Mouse (Mus musculus) hindbrain, embryonic 11.5 days (tissue): Measurements from ENCODE around the gene Tmem150b. TPM values are rescaled to one million over a fixed set of nuclear protein-coding genes. Genes with fewer than 3 reads are reported as not detected.

Experiments
- ATAC-seq: fragments of 200-750 bp; cut with Nextera tagmentation; 2 replicates; pipeline ENCODE4 v1.8.0; 2017; ENCODE audit warnings: mild to moderate bottlenecking, moderate TSS enrichment, moderate library complexity; ENCODE audit not compliant: low FRiP score
- DNase-seq: peaks from one replicate; pipeline ENCODE4 v3.0.0-alpha.2; 2015; ENCODE audit warnings: low spot score
- H3K27ac ChIP-seq: fragments of 300-500 bp; sonication (generic); 2 replicates; pipeline ENCODE4 v1.5.1; 2014; ENCODE audit warnings: mild to moderate bottlenecking, low read depth, low read length
- H3K27me3 ChIP-seq: fragments of 300-500 bp; sonication (generic); 2 replicates; pipeline ENCODE4 v1.6.1; 2014; ENCODE audit warnings: mild to moderate bottlenecking, low read length, moderate library complexity, mixed read lengths; ENCODE audit not compliant: control insufficient read depth, insufficient read depth
- H3K36me3 ChIP-seq: fragments of 300-500 bp; sonication (generic); 2 replicates; pipeline ENCODE4 v1.6.1; 2014; ENCODE audit warnings: mild to moderate bottlenecking, low read length, moderate library complexity, mixed read lengths; ENCODE audit not compliant: control insufficient read depth, insufficient read depth
- H3K4me1 ChIP-seq: fragments of 300-500 bp; sonication (generic); replicated peaks from 2 replicates; pipeline ENCODE4 v1.6.1; 2014; ENCODE audit warnings: low read length, mixed read lengths; ENCODE audit not compliant: control insufficient read depth, insufficient read depth
- H3K4me2 ChIP-seq: fragments of 300-500 bp; sonication (generic); replicated peaks from 2 replicates; pipeline ENCODE4 v1.6.1; 2014; ENCODE audit warnings: mild to moderate bottlenecking, low read depth, low read length
- H3K4me3 ChIP-seq: fragments of 300-500 bp; sonication (generic); 2 replicates; pipeline ENCODE4 v1.5.1; 2014; ENCODE audit warnings: low read depth, low read length
- H3K9ac ChIP-seq: fragments of 300-500 bp; sonication (generic); 2 replicates; pipeline ENCODE4 v1.6.1; 2014; ENCODE audit warnings: low read depth, low read length
- H3K9me3 ChIP-seq: fragments of 300-500 bp; sonication (generic); 2 replicates; pipeline ENCODE4 v1.6.1; 2016; ENCODE audit warnings: low read length; ENCODE audit not compliant: control insufficient read depth
- WGBS: fragments of 180-500 bp; shearing (Covaris S2); extraction: QIAGEN DNeasy Blood & Tissue Kit; methylation state at CpG from one replicate; pipeline ENCODE4 v1.1.7; 2014; 5-methylcytosine and 5-hydroxymethylcytosine counted together
- polyA plus RNA-seq: library from polyadenylated mRNA; unstranded; fragments of >200 nt; fragmentation: Nextera tagmentation; extraction: Ambion mirVana; gene quantifications from 2 replicates; pipeline ENCODE4 v1.2.1, GENCODE M21; 2014

Tmem150b gene
- polyA plus RNA-seq, 1 experiment from 2014 or later: 0.26 TPM

DNA sequence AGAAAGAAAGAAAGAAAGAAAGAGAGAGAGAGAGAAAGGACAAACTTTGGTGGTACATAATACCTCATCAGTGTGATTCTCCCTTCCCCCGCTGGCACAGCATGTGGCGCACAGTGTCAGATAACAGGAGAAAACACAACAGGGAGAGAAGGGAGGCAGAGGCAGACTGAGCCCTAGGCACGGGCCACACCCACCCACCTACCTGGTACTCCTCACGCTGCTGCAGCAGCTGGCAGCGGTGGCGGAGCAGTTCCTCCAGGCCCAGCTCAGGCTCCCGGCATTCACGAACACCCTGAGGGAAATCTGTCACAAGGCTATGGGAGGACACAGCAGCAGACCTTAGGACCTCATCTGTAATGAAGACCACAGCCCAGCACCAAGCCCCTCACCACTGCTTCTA, 61.9 kb downstream of the Tmem150b start:
- no peak for ATAC-seq
- 72% methylated on average over 8 of the region's 8 CpGs for WGBS
- no peak for DNase-seq
- Histone ChIP-seq H3K4me3 (no peak overlapping the region), H3K9ac (no peak overlapping the region), H3K27me3 (no peaks in the 10 kb centered on the region), H3K9me3 (no peaks in the 10 kb centered on the region), H3K4me1 (0 out of 2 replicates have a peak, but pooled peaks cover 2% of the 10 kb centered on the region), H3K27ac (no peak overlapping the region), H3K36me3 (0 out of 2 replicates have a peak, but pooled peaks cover 8% of the 10 kb centered on the region), H3K4me2 (no peak overlapping the region)

DNA sequence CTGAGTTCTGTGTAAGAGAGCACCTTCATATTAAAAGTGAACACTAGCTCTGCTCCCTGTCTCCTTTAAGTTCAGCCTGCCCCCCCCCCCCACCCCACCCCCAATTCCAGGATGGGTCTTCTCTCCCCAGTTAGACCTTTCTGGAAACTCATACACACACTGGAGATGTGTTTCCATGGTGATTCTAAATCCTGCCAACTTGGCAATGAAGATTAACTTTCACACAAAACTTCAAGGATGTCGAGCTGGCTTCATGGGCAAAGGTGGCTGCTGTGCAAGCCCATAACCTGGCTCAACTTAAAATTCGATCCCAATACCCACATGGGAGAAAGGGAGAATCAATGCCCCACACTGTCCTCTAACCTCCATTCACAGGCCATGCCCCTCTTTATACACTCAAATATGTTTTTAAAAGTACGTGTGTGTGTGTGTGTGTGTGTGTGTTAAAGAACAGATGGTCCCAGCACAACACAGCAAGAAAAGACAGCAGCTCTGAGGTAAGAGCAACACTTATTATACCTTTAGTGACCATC, 65.1 kb downstream of the Tmem150b start:
- peak overlapping the region; percentile 91; the same call in 1 of the 2 replicates for H3K4me2 ChIP-seq
- H3K27ac ChIP-seq: no peak overlapping the region
- H3K9me3 ChIP-seq: no peaks in the 10 kb centered on the region
- H3K9ac ChIP-seq: no peak overlapping the region; the same call in 1 of the 2 replicates
- H3K4me1 ChIP-seq: peaks cover 8% of the 10 kb centered on the region
- no peaks in the 10 kb centered on the region for H3K27me3 ChIP-seq
- 72% methylated on average over 3 of the region's 3 CpGs for WGBS
- ATAC-seq: no peak
- H3K36me3 ChIP-seq: 0 out of 2 replicates have a peak, but pooled peaks cover 4% of the 10 kb centered on the region
- no peak overlapping the region for H3K4me3 ChIP-seq
- no peak for DNase-seq

DNA sequence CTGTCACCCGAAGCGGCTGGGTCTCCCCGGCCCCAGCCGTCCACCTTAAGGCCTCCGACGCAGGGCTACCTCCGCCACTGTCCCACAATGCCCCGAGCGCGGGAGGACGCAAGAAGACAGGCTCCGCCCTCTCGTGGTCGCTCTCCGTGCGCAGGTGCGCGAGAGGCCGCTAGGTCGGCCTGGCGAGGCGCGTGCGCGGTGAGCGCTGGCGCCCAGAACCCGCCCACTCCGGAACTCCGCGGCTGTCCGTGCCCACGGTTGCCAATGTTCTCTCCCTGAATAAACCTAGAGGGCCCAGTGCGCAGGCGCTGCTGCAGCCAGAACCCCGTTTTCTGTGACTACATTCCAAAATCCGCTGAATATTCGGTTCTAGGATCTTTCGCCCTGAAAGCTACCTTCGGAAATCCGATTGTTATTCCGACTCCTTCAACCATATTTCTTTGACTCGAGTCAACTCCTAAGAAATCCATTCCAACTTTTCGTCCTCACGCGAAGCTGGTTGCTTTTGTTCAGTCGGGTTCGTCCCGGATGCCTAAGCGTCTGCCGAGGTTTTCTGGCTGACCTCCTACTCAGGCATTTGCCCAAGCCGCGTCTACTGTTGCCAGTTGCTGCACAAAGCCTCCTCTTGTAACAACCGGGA, 66.0 kb downstream of the Tmem150b start, which contains the start of gene Ppp6r1:
Ppp6r1 (minus strand) TSS at position 108 of the 640 bp plus-strand sequence.
- ATAC-seq (peak; percentile 98), DNase-seq (peak; percentile 97)
- Histone ChIP-seq H3K4me1 (peaks cover 8% of the 10 kb centered on the region), H3K4me2 (peak within 1 kb of the TSS; percentile 91), H3K27ac (peak within 1 kb of the TSS; percentile 89), H3K27me3 (no peaks in the 10 kb centered on the region), H3K36me3 (no peaks in the 10 kb centered on the region), H3K9ac (peak within 1 kb of the TSS; percentile 89), H3K4me3 (peak within 1 kb of the TSS; percentile 85), H3K9me3 (no peaks in the 10 kb centered on the region)
- WGBS: under 1% methylated on average over 54 of the region's 54 CpGs

DNA sequence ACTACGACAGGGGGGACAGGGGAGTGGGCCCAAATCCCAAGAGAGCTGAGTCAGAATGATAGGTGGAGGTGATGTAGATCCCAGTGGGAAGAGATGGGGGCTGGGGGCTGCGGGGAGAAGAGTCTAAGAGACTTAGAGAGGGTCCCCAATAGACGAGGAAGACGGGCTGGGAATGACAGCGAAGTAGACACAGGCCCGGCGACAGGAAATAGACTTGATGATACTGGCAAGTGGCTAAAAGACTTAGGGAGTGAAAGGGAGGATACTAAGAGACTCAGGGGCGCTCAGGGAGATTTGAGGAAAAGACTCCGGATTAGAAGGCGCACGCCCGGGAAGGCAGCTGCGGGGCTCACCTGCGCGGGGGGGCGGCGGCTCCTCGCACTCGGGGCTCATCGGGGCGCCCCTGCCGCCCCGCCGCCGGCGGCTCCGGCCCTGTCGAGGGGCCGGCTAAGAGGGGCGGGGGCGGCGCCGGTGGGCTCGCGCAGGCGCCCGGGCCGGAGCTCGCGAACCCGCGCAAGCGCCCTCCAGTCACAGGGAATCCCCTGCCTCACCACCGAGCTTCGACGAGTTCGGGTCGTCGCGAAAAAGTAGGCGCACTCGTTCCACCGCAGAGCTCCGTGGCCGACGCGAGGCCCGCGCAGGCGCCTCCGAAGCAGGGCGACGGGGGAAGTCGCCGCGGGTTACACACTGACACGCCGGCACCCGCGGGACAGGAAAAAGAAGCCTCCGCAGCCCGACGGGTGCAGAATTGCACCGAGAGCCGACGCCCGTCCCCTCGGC, 66.7 kb downstream of the Tmem150b start:
- peak overlapping the region; percentile 85 for H3K4me3 ChIP-seq
- no peak for DNase-seq
- H3K9ac ChIP-seq: peak overlapping the region; percentile 89
- WGBS: under 1% methylated on average over 56 of the region's 78 CpGs
- H3K4me1 ChIP-seq: peaks cover 8% of the 10 kb centered on the region
- H3K27me3 ChIP-seq: no peaks in the 10 kb centered on the region
- no peaks in the 10 kb centered on the region for H3K36me3 ChIP-seq
- no peaks in the 10 kb centered on the region for H3K9me3 ChIP-seq
- peak overlapping the region; percentile 91 for H3K4me2 ChIP-seq
- ATAC-seq: peak; percentile 80
- H3K27ac ChIP-seq: peak overlapping the region; percentile 89

DNA sequence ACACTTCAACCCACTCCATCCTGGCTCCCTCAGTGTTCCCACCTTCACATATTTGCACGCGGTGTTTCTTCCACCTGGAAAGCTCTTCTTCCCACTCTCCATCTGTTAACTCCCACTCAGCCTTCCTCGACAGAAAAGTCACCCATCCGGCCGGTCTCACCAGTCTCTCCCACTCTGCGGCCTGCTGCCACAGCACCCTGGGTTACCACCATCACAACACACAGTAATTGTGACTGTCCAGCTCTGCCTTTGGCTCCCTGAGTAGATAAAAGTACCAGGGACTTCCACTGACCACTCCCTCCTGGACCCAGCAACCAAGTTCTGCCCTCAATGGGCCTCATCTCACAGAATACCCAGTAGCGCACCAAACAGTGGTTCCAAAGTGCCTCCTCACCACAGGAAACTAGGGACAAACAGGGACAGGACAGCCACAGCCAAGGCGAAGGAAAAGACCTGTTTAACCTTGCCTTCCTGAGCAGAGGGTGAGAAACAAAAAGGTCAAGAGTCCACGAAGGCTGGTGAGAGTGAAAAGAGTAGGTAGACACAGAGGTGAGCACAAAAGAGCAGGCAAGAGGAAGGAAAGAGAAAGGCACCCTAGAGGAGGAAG, 67.4 kb downstream of the Tmem150b start:
- Histone ChIP-seq H3K4me3 (peak overlapping the region; percentile 85), H3K27me3 (no peaks in the 10 kb centered on the region), H3K36me3 (no peaks in the 10 kb centered on the region), H3K4me2 (peak overlapping the region; percentile 91), H3K9me3 (no peaks in the 10 kb centered on the region), H3K27ac (no peak overlapping the region), H3K4me1 (peaks cover 8% of the 10 kb centered on the region), H3K9ac (peak overlapping the region; percentile 89)
- WGBS: 57% methylated on average over 9 of the region's 9 CpGs
- ATAC-seq (no peak), DNase-seq (no peak)

Other genes with a start within 250 kb of the Tmem150b start
- gene Ppp1r12c, start 223.6 kb downstream of the Tmem150b start, polyA plus RNA-seq: 38.8 and 44.0 TPM in 2 replicates
- gene Tnnt1, start 208.9 kb downstream of the Tmem150b start, polyA plus RNA-seq: 18.1 and 27.4 TPM in 2 replicates
- 1.8 and 2.5 TPM in 2 replicates for gene Tnni3, start 201.0 kb downstream of the Tmem150b start, polyA plus RNA-seq
- gene Dnaaf3, start 192.8 kb downstream of the Tmem150b start, polyA plus RNA-seq: 1.2 and 1.3 TPM in 2 replicates
- gene Syt5, start 177.7 kb downstream of the Tmem150b start, polyA plus RNA-seq: 14.3 and 15.2 TPM in 2 replicates
- 0.11 TPM in 1 of 2 replicates, not detected in the other for gene Ptprh, start 121.2 kb downstream of the Tmem150b start, polyA plus RNA-seq
- 3.2 and 3.3 TPM in 2 replicates for gene Tmem86b, start 93.8 kb downstream of the Tmem150b start, polyA plus RNA-seq
- 6.0 and 8.1 TPM in 2 replicates for gene Ppp6r1, start 66.2 kb downstream of the Tmem150b start, polyA plus RNA-seq
- gene Hspbp1, start 40.2 kb downstream of the Tmem150b start, polyA plus RNA-seq: 112 and 114 TPM in 2 replicates
- gene Brsk1, start 34.6 kb downstream of the Tmem150b start, polyA plus RNA-seq: 3.1 and 5.1 TPM in 2 replicates
- 64.3 and 69.2 TPM in 2 replicates for gene Kmt5c, start 14.9 kb upstream of the Tmem150b start, polyA plus RNA-seq
- 28.0 and 28.5 TPM in 2 replicates for gene Cox6b2, start 27.8 kb upstream of the Tmem150b start, polyA plus RNA-seq
- gene Fam71e2, start 46.1 kb upstream of the Tmem150b start, polyA plus RNA-seq: not detected in 2 replicates
- 0.08 and 0.14 TPM in 2 replicates for gene Il11, start 57.6 kb upstream of the Tmem150b start, polyA plus RNA-seq
- gene Tmem190, start 57.7 kb upstream of the Tmem150b start, polyA plus RNA-seq: not detected in 2 replicates
- gene Tmem238, start 64.4 kb upstream of the Tmem150b start, polyA plus RNA-seq: 0.78 and 0.93 TPM in 2 replicates
- gene Rpl28, start 67.6 kb upstream of the Tmem150b start, polyA plus RNA-seq: 186 and 191 TPM in 2 replicates
- 400 and 452 TPM in 2 replicates for gene Ube2s, start 87.3 kb upstream of the Tmem150b start, polyA plus RNA-seq
- gene Shisa7, start 119.4 kb upstream of the Tmem150b start, polyA plus RNA-seq: 2.9 and 4.1 TPM in 2 replicates
- 2.5 and 2.9 TPM in 2 replicates for gene Isoc2b, start 145.0 kb upstream of the Tmem150b start, polyA plus RNA-seq
- gene Isoc2a, start 151.9 kb upstream of the Tmem150b start, polyA plus RNA-seq: 1.1 TPM in 2 replicates
- gene Gm36210, start 181.3 kb upstream of the Tmem150b start, polyA plus RNA-seq: 0.11 TPM in 1 of 2 replicates, not detected in the other
- gene Zfp628, start 190.0 kb upstream of the Tmem150b start, polyA plus RNA-seq: 4.0 and 4.2 TPM in 2 replicates
- gene Nat14, start 196.8 kb upstream of the Tmem150b start, polyA plus RNA-seq: 7.1 and 7.3 TPM in 2 replicates
- gene Ssc5d, start 200.5 kb upstream of the Tmem150b start, polyA plus RNA-seq: 1.1 and 1.4 TPM in 2 replicates
- 0.07 and 0.09 TPM in 2 replicates for gene Sbk2, start 239.2 kb upstream of the Tmem150b start, polyA plus RNA-seq
- 0.04 TPM in 1 of 2 replicates, not detected in the other for gene Sbk3, start 245.9 kb upstream of the Tmem150b start, polyA plus RNA-seq